Mouse (Mus musculus): ENCODE measurements around the gene Krt32. TPM values are rescaled to one million over a fixed set of nuclear protein-coding genes. Genes with fewer than 3 reads are reported as not detected.

Krt32 gene
- polyA plus RNA-seq (2012; fragmentation: generic; extraction: Trizol): not detected

GRCm38 (mm10) chr11:100087861-100088260 is at the start of gene Krt32:
Gene Krt32 (minus strand): TSS chr11:100088226.
- Histone ChIP-seq H3K27me3 (ENCODE audit: control insufficient read depth, insufficient read depth, insufficient read length) (peaks cover 9% of the 10 kb centered on the region), H3K79me2 (ENCODE audit: control insufficient read depth, insufficient read depth) (no peaks in the 10 kb centered on the region), H3K4me2 (ENCODE audit: low read depth) (no peak within 1 kb of the TSS), H3K36me3 (ENCODE audit: control insufficient read depth, insufficient read depth) (no peaks in the 10 kb centered on the region), H3ac (ENCODE audit: control insufficient read depth, insufficient read length) (no peak within 1 kb of the TSS), H3K4me3 (no peak within 1 kb of the TSS)
- no peak for TF ChIP-seq POLR2A (IDR thresholded peaks at IDR 0.05; ENCODE audit: insufficient read length, low read depth)
- TF ChIP-seq REST (IDR thresholded peaks at IDR 0.05; ENCODE audit: insufficient read depth, insufficient read length): no peak
- no peak for TF ChIP-seq POLR2AphosphoS2 (IDR thresholded peaks at IDR 0.05; ENCODE audit: insufficient read length, low read depth)
- no peak for TF ChIP-seq MYOG (IDR thresholded peaks at IDR 0.05; ENCODE audit: control insufficient read depth in 1 of 3, insufficient read depth in 1 of 3, insufficient read length in 2 of 3, low read depth in 2 of 3)
- TF ChIP-seq MAX (IDR thresholded peaks at IDR 0.05; ENCODE audit: low read depth): no peak
- no peak for TF ChIP-seq MYOD1 (IDR thresholded peaks at IDR 0.05; ENCODE audit: control insufficient read depth in 1 of 3, insufficient read length in 2 of 3, low read depth in 2 of 3)

- no peaks in the 10 kb centered on the region for H3K27me3 ChIP-seq (ENCODE audit: control insufficient read depth, insufficient read depth, insufficient read length)
- no peaks in the 10 kb centered on the region for H3K36me3 ChIP-seq (ENCODE audit: control insufficient read depth, insufficient read depth)
- no peak overlapping the region for H3K4me3 ChIP-seq
- H3K4me2 ChIP-seq (ENCODE audit: low read depth): no peak overlapping the region
- no peaks in the 10 kb centered on the region for H3K79me2 ChIP-seq (ENCODE audit: control insufficient read depth, insufficient read depth)
- no peak overlapping the region for H3ac ChIP-seq (ENCODE audit: control insufficient read depth, insufficient read length)
- TF ChIP-seq MAX (IDR thresholded peaks at IDR 0.05; ENCODE audit: low read depth) (no peak), MYOG (IDR thresholded peaks at IDR 0.05; ENCODE audit: control insufficient read depth in 1 of 3, insufficient read depth in 1 of 3, insufficient read length in 2 of 3, low read depth in 2 of 3) (no peak), USF1 (IDR thresholded peaks at IDR 0.05; ENCODE audit: low read depth) (no peak), MYOD1 (IDR thresholded peaks at IDR 0.05; ENCODE audit: control insufficient read depth in 1 of 3, insufficient read length in 2 of 3, low read depth in 2 of 3) (no peak), POLR2A (IDR thresholded peaks at IDR 0.05; ENCODE audit: insufficient read length, low read depth) (no peak), CEBPB (IDR thresholded peaks at IDR 0.05; ENCODE audit: insufficient read depth, poor library complexity, severe bottlenecking) (no peak), REST (IDR thresholded peaks at IDR 0.05; ENCODE audit: insufficient read depth, insufficient read length) (no peak), POLR2AphosphoS2 (IDR thresholded peaks at IDR 0.05; ENCODE audit: insufficient read length, low read depth) (no peak), TCF3 (IDR thresholded peaks at IDR 0.05; ENCODE audit: insufficient read length, low read depth) (no peak), TCF12 (IDR thresholded peaks at IDR 0.05; ENCODE audit: insufficient read depth, poor library complexity, severe bottlenecking) (no peak), E2F4 (IDR thresholded peaks at IDR 0.05; ENCODE audit: insufficient read depth) (no peak), SRF (IDR thresholded peaks at IDR 0.05; ENCODE audit: control insufficient read depth, insufficient read length, low read depth) (no peak)
Measured at GRCm38 (mm10) chr11:100137693-100138092, 49.7 kb upstream of the Krt32 start.

- TF ChIP-seq SRF (IDR thresholded peaks at IDR 0.05; ENCODE audit: control insufficient read depth, insufficient read length, low read depth): no peak
- Histone ChIP-seq H3K36me3 (ENCODE audit: control insufficient read depth, insufficient read depth) (no peaks in the 10 kb centered on the region), H3ac (ENCODE audit: control insufficient read depth, insufficient read length) (no peak overlapping the region), H3K79me2 (ENCODE audit: control insufficient read depth, insufficient read depth) (no peaks in the 10 kb centered on the region), H3K4me2 (ENCODE audit: low read depth) (no peak overlapping the region), H3K27me3 (ENCODE audit: control insufficient read depth, insufficient read depth, insufficient read length) (no peaks in the 10 kb centered on the region), H3K4me3 (no peak overlapping the region)
Measured at GRCm38 (mm10) chr11:100136559-100136958, 48.5 kb upstream of the Krt32 start.

- Histone ChIP-seq H3K36me3 (ENCODE audit: control insufficient read depth, insufficient read depth) (no peaks in the 10 kb centered on the region), H3K79me2 (ENCODE audit: control insufficient read depth, insufficient read depth) (no peaks in the 10 kb centered on the region), H3K4me2 (ENCODE audit: low read depth) (no peak within 1 kb of the TSS), H3ac (ENCODE audit: control insufficient read depth, insufficient read length) (no peak within 1 kb of the TSS), H3K4me3 (no peak within 1 kb of the TSS), H3K27me3 (ENCODE audit: control insufficient read depth, insufficient read depth, insufficient read length) (no peaks in the 10 kb centered on the region)
- TF ChIP-seq TCF3 (IDR thresholded peaks at IDR 0.05; ENCODE audit: insufficient read length, low read depth) (no peak), SRF (IDR thresholded peaks at IDR 0.05; ENCODE audit: control insufficient read depth, insufficient read length, low read depth) (no peak), POLR2A (IDR thresholded peaks at IDR 0.05; ENCODE audit: insufficient read length, low read depth) (no peak), CEBPB (IDR thresholded peaks at IDR 0.05; ENCODE audit: insufficient read depth, poor library complexity, severe bottlenecking) (no peak), POLR2AphosphoS2 (IDR thresholded peaks at IDR 0.05; ENCODE audit: insufficient read length, low read depth) (no peak), E2F4 (IDR thresholded peaks at IDR 0.05; ENCODE audit: insufficient read depth) (no peak), TCF12 (IDR thresholded peaks at IDR 0.05; ENCODE audit: insufficient read depth, poor library complexity, severe bottlenecking) (no peak), MYOD1 (IDR thresholded peaks at IDR 0.05; ENCODE audit: control insufficient read depth in 1 of 3, insufficient read length in 2 of 3, low read depth in 2 of 3) (no peak), USF1 (IDR thresholded peaks at IDR 0.05; ENCODE audit: low read depth) (no peak), REST (IDR thresholded peaks at IDR 0.05; ENCODE audit: insufficient read depth, insufficient read length) (no peak), MAX (IDR thresholded peaks at IDR 0.05; ENCODE audit: low read depth) (no peak), MYOG (IDR thresholded peaks at IDR 0.05; ENCODE audit: control insufficient read depth in 1 of 3, insufficient read depth in 1 of 3, insufficient read length in 2 of 3, low read depth in 2 of 3) (no peak)
Measured at GRCm38 (mm10) chr11:100135731-100136130, 47.7 kb upstream of the Krt32 start, which contains the start of gene Krt15. Gene Krt15 (minus strand): TSS chr11:100135928.

- peak; percentile 60 for TF ChIP-seq CEBPB (IDR thresholded peaks at IDR 0.05; ENCODE audit: insufficient read depth, poor library complexity, severe bottlenecking)
- TF ChIP-seq E2F4 (IDR thresholded peaks at IDR 0.05; ENCODE audit: insufficient read depth): no peak
- Histone ChIP-seq H3K36me3 (ENCODE audit: control insufficient read depth, insufficient read depth) (no peaks in the 10 kb centered on the region), H3K79me2 (ENCODE audit: control insufficient read depth, insufficient read depth) (no peaks in the 10 kb centered on the region), H3K27me3 (ENCODE audit: control insufficient read depth, insufficient read depth, insufficient read length) (no peaks in the 10 kb centered on the region), H3K4me3 (no peak overlapping the region), H3ac (ENCODE audit: control insufficient read depth, insufficient read length) (no peak overlapping the region), H3K4me2 (ENCODE audit: low read depth) (no peak overlapping the region)
Measured at GRCm38 (mm10) chr11:100124901-100125300, 36.9 kb upstream of the Krt32 start.

Data from myocyte (in vitro differentiated cells).